Mouse (Mus musculus) embryonic facial prominence, embryonic 14.5 days (tissue): ENCODE measurements around the gene 1110017D15Rik. TPM values are rescaled to one million over a fixed set of nuclear protein-coding genes. Genes with fewer than 3 reads are reported as not detected.
A peak's percentile ranks its signal among the peaks of the same experiment; 100 is the strongest.

Source experiments
- ATAC-seq: fragments of 200-750 bp; cut with Nextera tagmentation; 2 replicates; pipeline ENCODE4 v1.8.0; 2017; ENCODE audit warnings: low read depth, moderate number of reproducible peaks, moderate TSS enrichment
- DNase-seq: peaks from one replicate; pipeline ENCODE4 v3.0.0-alpha.2; 2015; ENCODE audit warnings: low spot score
- H3K27ac ChIP-seq: fragments of 300-500 bp; sonication (generic); replicated peaks from 2 replicates; pipeline ENCODE4 v1.5.1; 2014; ENCODE audit warnings: low read depth, mild to moderate bottlenecking, low read length, moderate library complexity
- H3K27me3 ChIP-seq: fragments of 300-500 bp; sonication (generic); replicated peaks from 2 replicates; pipeline ENCODE4 v1.6.1; 2014; ENCODE audit warnings: low read length; ENCODE audit not compliant: control insufficient read depth, insufficient read depth
- H3K36me3 ChIP-seq: fragments of 300-500 bp; sonication (generic); 2 replicates; pipeline ENCODE4 v1.6.1; 2014; ENCODE audit warnings: low read length, mixed read lengths; ENCODE audit not compliant: control insufficient read depth, insufficient read depth
- H3K4me1 ChIP-seq: fragments of 300-500 bp; sonication (generic); 2 replicates; pipeline ENCODE4 v1.6.1; 2014; ENCODE audit warnings: antibody characterized with exemption, low read length; ENCODE audit not compliant: control insufficient read depth, insufficient read depth
- H3K4me2 ChIP-seq: fragments of 300-500 bp; sonication (generic); 2 replicates; pipeline ENCODE4 v1.6.1; 2014; ENCODE audit warnings: low read depth, mild to moderate bottlenecking, low read length, moderate library complexity, mixed read lengths
- H3K4me3 ChIP-seq: fragments of 300-500 bp; sonication (generic); 2 replicates; pipeline ENCODE4 v1.5.1; 2014; ENCODE audit warnings: low read depth, mild to moderate bottlenecking, low read length
- H3K9ac ChIP-seq: fragments of 300-500 bp; sonication (generic); 2 replicates; pipeline ENCODE4 v1.6.1; 2014; ENCODE audit warnings: low read depth, mild to moderate bottlenecking, low read length, moderate library complexity, mixed read lengths
- H3K9me3 ChIP-seq: fragments of 300-500 bp; sonication (generic); 2 replicates; pipeline ENCODE4 v1.6.1; 2016; ENCODE audit warnings: low read length; ENCODE audit not compliant: control insufficient read depth
- WGBS: fragments of 180-500 bp; shearing (Covaris S2); extraction: QIAGEN DNeasy Blood & Tissue Kit; methylation state at CpG from one replicate; pipeline ENCODE4 v1.1.7; 2014; 5-methylcytosine and 5-hydroxymethylcytosine counted together
- polyA plus RNA-seq: library from polyadenylated mRNA; unstranded; fragments of >200 nt; fragmentation: Nextera tagmentation; extraction: Ambion mirVana; gene quantifications from 2 replicates; pipeline ENCODE4 v1.2.1, GENCODE M21; 2014

Gene 1110017D15Rik
- polyA plus RNA-seq, 1 experiment from 2014 or later, result 16.3 TPM

GRCm38 (mm10) chr4:41493464-41494116 is 23.5 kb downstream of the 1110017D15Rik start:
- Histone ChIP-seq H3K4me1 (peaks cover 11% of the 10 kb centered on the region; the same call in 1 of the 2 replicates), H3K9me3 (no peaks in the 10 kb centered on the region), H3K27me3 (peaks cover 25% of the 10 kb centered on the region), H3K27ac (no peak overlapping the region), H3K4me2 (no peak overlapping the region), H3K4me3 (no peak overlapping the region), H3K36me3 (no peaks in the 10 kb centered on the region), H3K9ac (no peak overlapping the region)
- WGBS, result 77% methylated on average over 3 of the region's 3 CpGs
- no peak for DNase-seq
- ATAC-seq, result no peak

- H3K36me3 ChIP-seq, result no peaks in the 10 kb centered on the region
- no peak overlapping the region for H3K27ac ChIP-seq
- peaks cover 5% of the 10 kb centered on the region; the same call in 1 of the 2 replicates for H3K4me1 ChIP-seq
- WGBS, result 74% methylated on average over 7 of the region's 7 CpGs
- ATAC-seq, result no peak
- H3K4me3 ChIP-seq, result no peak overlapping the region
- no peaks in the 10 kb centered on the region for H3K9me3 ChIP-seq
- no peak for DNase-seq
- H3K4me2 ChIP-seq, result no peak overlapping the region
- no peak overlapping the region for H3K9ac ChIP-seq
- peaks cover 18% of the 10 kb centered on the region for H3K27me3 ChIP-seq
These were observed 24.2 kb downstream of the 1110017D15Rik start for GRCm38 (mm10) chr4:41492951-41493350.

- H3K9ac ChIP-seq, result no peak overlapping the region
- ATAC-seq, result peak; percentile 53
These were observed 35.5 kb downstream of the 1110017D15Rik start for GRCm38 (mm10) chr4:41481601-41482017.

GRCm38 (mm10) chr4:41480254-41480653 is 36.9 kb downstream of the 1110017D15Rik start:
- Histone ChIP-seq H3K9ac (no peak overlapping the region), H3K36me3 (0 out of 2 replicates have a peak, but pooled peaks cover 7% of the 10 kb centered on the region), H3K9me3 (no peaks in the 10 kb centered on the region), H3K27me3 (no peaks in the 10 kb centered on the region), H3K4me1 (peaks cover 5% of the 10 kb centered on the region), H3K4me3 (no peak overlapping the region), H3K4me2 (no peak overlapping the region), H3K27ac (peak overlapping the region; percentile 11; the same call in 1 of the 2 replicates)
- ATAC-seq (no peak), DNase-seq (no peak)
- WGBS, result 81% methylated on average over 8 of the region's 8 CpGs

More at GRCm38 (mm10) chr4:41481601-41482017, 35.5 kb downstream of the 1110017D15Rik start:
- 25% methylated on average over 6 of the region's 6 CpGs for WGBS
- peak overlapping the region; percentile 23; the same call in 1 of the 2 replicates for H3K27ac ChIP-seq
- H3K27me3 ChIP-seq, result no peaks in the 10 kb centered on the region
- peaks cover 5% of the 10 kb centered on the region for H3K4me1 ChIP-seq
- H3K4me3 ChIP-seq, result no peak overlapping the region
- no peak overlapping the region for H3K4me2 ChIP-seq
- H3K9me3 ChIP-seq, result peaks cover 6% of the 10 kb centered on the region; the same call in 1 of the 2 replicates
- DNase-seq, result peak; percentile 79
- 0 out of 2 replicates have a peak, but pooled peaks cover 7% of the 10 kb centered on the region for H3K36me3 ChIP-seq

GRCm38 (mm10) chr4:41479456-41479804 is 37.7 kb downstream of the 1110017D15Rik start:
- ATAC-seq (peak; percentile 82; the same call in 1 of the 2 replicates), DNase-seq (peak; percentile 72)
- WGBS, result 57% methylated on average over 1 of the region's 1 CpGs
- 0 out of 2 replicates have a peak, but pooled peaks cover 7% of the 10 kb centered on the region for H3K36me3 ChIP-seq
- no peak overlapping the region; the same call in none of the 2 replicates for H3K27ac ChIP-seq
- H3K27me3 ChIP-seq, result no peaks in the 10 kb centered on the region
- H3K9me3 ChIP-seq, result no peaks in the 10 kb centered on the region
- no peak overlapping the region for H3K4me3 ChIP-seq
- H3K4me2 ChIP-seq, result no peak overlapping the region
- H3K4me1 ChIP-seq, result peaks cover 5% of the 10 kb centered on the region
- no peak overlapping the region for H3K9ac ChIP-seq

- ATAC-seq, result no peak
- H3K4me1 ChIP-seq, result peaks cover 5% of the 10 kb centered on the region
- no peak overlapping the region for H3K9ac ChIP-seq
- H3K27me3 ChIP-seq, result no peaks in the 10 kb centered on the region
- no peak overlapping the region; the same call in 1 of the 2 replicates for H3K27ac ChIP-seq
- 59% methylated on average over 4 of the region's 4 CpGs for WGBS
- no peak overlapping the region for H3K4me2 ChIP-seq
- H3K9me3 ChIP-seq, result no peaks in the 10 kb centered on the region
- H3K36me3 ChIP-seq, result 0 out of 2 replicates have a peak, but pooled peaks cover 7% of the 10 kb centered on the region
- DNase-seq, result no peak
- no peak overlapping the region for H3K4me3 ChIP-seq
These were observed 38.2 kb downstream of the 1110017D15Rik start for GRCm38 (mm10) chr4:41478751-41479455.

GRCm38 (mm10) chr4:41477648-41478160 is 39.4 kb downstream of the 1110017D15Rik start:
- Histone ChIP-seq H3K27ac (no peak overlapping the region), H3K36me3 (0 out of 2 replicates have a peak, but pooled peaks cover 7% of the 10 kb centered on the region), H3K4me1 (peaks cover 5% of the 10 kb centered on the region), H3K9me3 (no peaks in the 10 kb centered on the region), H3K9ac (no peak overlapping the region), H3K27me3 (no peaks in the 10 kb centered on the region), H3K4me3 (no peak overlapping the region), H3K4me2 (no peak overlapping the region)
- DNase-seq (no peak), ATAC-seq (no peak)
- 84% methylated on average over 9 of the region's 9 CpGs for WGBS

GRCm38 (mm10) chr4:41471384-41471689 is 45.8 kb downstream of the 1110017D15Rik start:
- 85% methylated on average over 1 of the region's 1 CpGs for WGBS

More at GRCm38 (mm10) chr4:41471384-41471689, 45.8 kb downstream of the 1110017D15Rik start:
- no peaks in the 10 kb centered on the region for H3K9me3 ChIP-seq
- no peak for ATAC-seq
- H3K27ac ChIP-seq, result no peak overlapping the region
- H3K27me3 ChIP-seq, result no peaks in the 10 kb centered on the region
- no peaks in the 10 kb centered on the region for H3K36me3 ChIP-seq
- no peak for DNase-seq
- peaks cover 3% of the 10 kb centered on the region; the same call in 1 of the 2 replicates for H3K4me1 ChIP-seq
- no peak overlapping the region for H3K4me3 ChIP-seq
- no peak overlapping the region for H3K4me2 ChIP-seq
- no peak overlapping the region for H3K9ac ChIP-seq
